Mouse (Mus musculus): ENCODE measurements around the gene Herc1.

DNA sequence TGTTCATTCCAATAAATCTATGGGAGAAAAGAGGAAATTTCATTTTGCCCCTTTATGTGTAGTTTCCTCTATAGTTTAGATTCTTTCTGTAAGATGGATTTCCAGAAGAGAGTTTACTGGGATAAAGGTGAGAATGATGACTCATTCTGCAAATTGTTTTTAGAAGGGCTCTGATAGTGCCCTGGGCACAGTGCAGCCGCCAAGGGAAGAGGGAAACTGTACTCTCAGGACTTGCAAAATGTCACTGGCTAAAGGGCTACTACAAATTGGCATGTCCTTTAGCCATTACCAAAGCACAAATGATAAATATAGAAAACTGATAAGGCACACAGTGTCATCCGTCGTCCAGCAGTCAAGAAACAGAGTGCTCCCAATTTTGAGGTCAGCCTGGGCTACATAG lies 19.8 kb upstream of the Herc1 start:
- no peak for TF ChIP-seq CTCF (IDR thresholded peaks at IDR 0.05; ENCODE audit: borderline replicate concordance, extremely low read depth, insufficient read depth, insufficient read length)
- no peak for TF ChIP-seq POLR2A (IDR thresholded peaks at IDR 0.05; ENCODE audit: borderline replicate concordance, extremely low read depth, insufficient read depth, insufficient read length, poor library complexity, severe bottlenecking)

All from brain, embryonic 14.5 days (tissue).